Mouse (Mus musculus) neural tube, embryonic 15.5 days (tissue): ENCODE data around the gene 9230112D13Rik. TPM values are rescaled to one million over a fixed set of nuclear protein-coding genes. Genes with fewer than 3 reads are reported as not detected.

Source experiments
- ATAC-seq: fragments of 200-750 bp; cut with Nextera tagmentation; 2 replicates; pipeline ENCODE4 v1.8.0; 2017; ENCODE audit warnings: mild to moderate bottlenecking, moderate TSS enrichment, moderate library complexity; ENCODE audit not compliant: low FRiP score
- H3K27ac ChIP-seq: fragments of 300-500 bp; sonication (generic); replicated peaks from 2 replicates; pipeline ENCODE4 v1.5.1; 2015; ENCODE audit warnings: mild to moderate bottlenecking, inconsistent platforms
- H3K27me3 ChIP-seq: fragments of 300-500 bp; sonication (generic); replicated peaks from 2 replicates; pipeline ENCODE4 v1.6.1; 2015; ENCODE audit warnings: inconsistent platforms
- H3K36me3 ChIP-seq: fragments of 300-500 bp; sonication (generic); 2 replicates; pipeline ENCODE4 v1.6.1; 2015; ENCODE audit warnings: inconsistent platforms
- H3K4me1 ChIP-seq: fragments of 300-500 bp; sonication (generic); 2 replicates; pipeline ENCODE4 v1.6.1; 2015; ENCODE audit warnings: inconsistent platforms
- H3K4me2 ChIP-seq: fragments of 300-500 bp; sonication (generic); 2 replicates; pipeline ENCODE4 v1.6.1; 2015; ENCODE audit warnings: inconsistent platforms, mild to moderate bottlenecking, moderate library complexity
- H3K4me3 ChIP-seq: fragments of 300-500 bp; sonication (generic); replicated peaks from 2 replicates; pipeline ENCODE4 v1.5.1; 2015; ENCODE audit warnings: mild to moderate bottlenecking, inconsistent platforms
- H3K9ac ChIP-seq: fragments of 300-500 bp; sonication (generic); replicated peaks from 2 replicates; pipeline ENCODE4 v1.6.1; 2015; ENCODE audit warnings: mild to moderate bottlenecking, inconsistent platforms
- H3K9me3 ChIP-seq: fragments of 300-500 bp; sonication (generic); replicated peaks from 2 replicates; pipeline ENCODE4 v1.6.1; 2016; ENCODE audit warnings: inconsistent platforms
- WGBS: fragments of 180-500 bp; shearing (Covaris S2); methylation state at CpG from one replicate; pipeline ENCODE4 v1.1.7; 2015; ENCODE audit warnings: mixed read lengths; 5-methylcytosine and 5-hydroxymethylcytosine counted together
- polyA plus RNA-seq: library from polyadenylated mRNA; unstranded; fragments of >200 nt; fragmentation: Nextera tagmentation; extraction: Ambion mirVana; gene quantifications from 2 replicates; pipeline ENCODE4 v1.2.1, GENCODE M21; 2015

9230112D13Rik gene
- polyA plus RNA-seq, 1 experiment from 2014 or later, result not detected

DNA sequence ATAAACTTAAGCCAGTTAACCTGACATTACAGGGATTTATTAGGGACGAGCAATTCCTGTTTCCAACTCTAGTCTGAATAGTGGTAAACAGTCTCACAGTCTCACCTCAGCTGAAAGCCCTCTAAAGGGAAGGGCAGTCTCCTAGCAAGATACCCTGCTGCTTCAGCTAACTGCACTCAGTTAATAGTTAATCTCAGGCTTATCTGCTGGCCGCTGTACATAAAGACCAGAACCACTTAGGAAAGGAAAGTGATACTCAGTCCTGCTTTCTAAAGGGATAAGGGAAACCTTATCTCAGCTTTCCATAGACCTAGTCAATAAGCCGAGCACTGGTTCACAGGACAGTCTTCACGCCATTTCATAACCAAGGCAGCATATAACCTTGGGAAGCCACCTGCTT, 13.3 kb upstream of the 9230112D13Rik start:
- Histone ChIP-seq H3K4me1 (no peaks in the 10 kb centered on the region), H3K27me3 (no peaks in the 10 kb centered on the region), H3K4me3 (no peak overlapping the region), H3K36me3 (no peaks in the 10 kb centered on the region), H3K9ac (no peak overlapping the region), H3K4me2 (no peak overlapping the region), H3K27ac (no peak overlapping the region), H3K9me3 (no peaks in the 10 kb centered on the region)
- 51% methylated on average over 4 of the region's 4 CpGs for WGBS
- ATAC-seq, result no peak

DNA sequence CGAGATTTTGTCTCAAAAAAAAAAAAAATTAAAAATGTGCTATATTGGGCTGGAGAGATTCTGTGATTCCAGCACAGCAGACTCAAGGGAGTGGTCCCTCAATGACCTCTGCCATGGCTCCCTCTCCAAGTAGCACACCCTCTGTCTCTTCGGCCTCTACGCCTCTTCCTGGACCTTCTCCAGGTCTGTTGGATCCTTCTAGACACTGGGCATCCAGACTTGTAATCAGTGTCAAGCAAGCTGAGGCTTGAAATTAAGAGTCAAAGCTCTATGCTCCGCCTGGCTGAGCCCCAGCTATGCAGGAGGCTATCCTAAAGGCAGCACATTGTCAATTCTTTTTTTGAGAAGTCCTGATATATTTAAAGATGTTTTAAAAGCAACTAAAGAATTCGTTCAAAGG, 10.9 kb upstream of the 9230112D13Rik start:
- Histone ChIP-seq H3K4me2 (no peak overlapping the region), H3K4me3 (no peak overlapping the region), H3K4me1 (no peaks in the 10 kb centered on the region), H3K9me3 (no peaks in the 10 kb centered on the region), H3K9ac (no peak overlapping the region), H3K27ac (no peak overlapping the region), H3K27me3 (no peaks in the 10 kb centered on the region), H3K36me3 (no peaks in the 10 kb centered on the region)
- 84% methylated on average over 5 of the region's 5 CpGs for WGBS
- no peak for ATAC-seq

DNA sequence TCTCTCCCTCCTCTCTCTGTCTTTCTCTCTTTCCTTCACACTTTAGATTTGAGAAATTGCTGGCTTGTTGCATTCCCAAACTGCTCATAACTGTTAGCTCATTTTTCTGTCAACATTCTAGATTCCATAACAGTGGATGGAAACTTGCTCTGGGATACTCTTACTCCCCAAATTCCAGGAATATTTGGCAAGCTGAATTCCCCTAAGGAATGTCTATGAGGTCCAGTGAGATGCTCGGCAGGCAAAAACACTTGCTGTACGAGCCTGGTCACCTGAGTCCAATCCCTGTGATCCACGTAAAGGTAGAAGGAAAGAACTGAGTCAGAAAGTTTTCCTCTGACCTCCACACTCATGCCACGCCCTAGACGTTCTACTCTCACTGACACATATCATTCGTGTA, 9.9 kb upstream of the 9230112D13Rik start:
- WGBS, result 83% methylated on average over 6 of the region's 6 CpGs
- no peak overlapping the region for H3K4me2 ChIP-seq
- ATAC-seq, result no peak
- 0 out of 2 replicates have a peak, but pooled peaks cover 2% of the 10 kb centered on the region for H3K27me3 ChIP-seq
- H3K9me3 ChIP-seq, result no peaks in the 10 kb centered on the region
- no peaks in the 10 kb centered on the region for H3K36me3 ChIP-seq
- H3K9ac ChIP-seq, result no peak overlapping the region
- H3K4me1 ChIP-seq, result no peaks in the 10 kb centered on the region
- H3K27ac ChIP-seq, result no peak overlapping the region
- H3K4me3 ChIP-seq, result no peak overlapping the region

DNA sequence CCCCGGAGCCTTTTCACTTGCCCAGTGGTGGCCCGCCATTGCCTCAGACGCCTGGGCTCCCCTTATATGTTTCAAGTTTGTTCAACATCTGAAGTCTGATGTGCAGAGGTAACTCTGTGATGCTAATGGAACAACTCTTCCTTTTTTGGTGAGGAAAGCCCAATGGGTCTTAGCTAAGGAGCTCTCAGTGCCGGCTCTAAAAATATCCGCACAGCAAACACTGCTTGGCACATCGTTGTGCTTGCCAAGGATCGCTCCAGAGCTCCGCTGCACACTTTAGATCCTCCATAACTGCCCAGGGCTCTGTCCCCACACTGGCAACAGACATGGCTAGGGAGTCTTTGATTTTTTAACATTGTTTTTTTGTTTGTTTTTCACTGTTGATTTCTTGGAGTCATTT, 6.2 kb upstream of the 9230112D13Rik start:
- H3K9me3 ChIP-seq, result no peaks in the 10 kb centered on the region
- no peak overlapping the region for H3K4me3 ChIP-seq
- ATAC-seq, result no peak
- no peak overlapping the region for H3K27ac ChIP-seq
- H3K36me3 ChIP-seq, result no peaks in the 10 kb centered on the region
- H3K9ac ChIP-seq, result no peak overlapping the region
- H3K4me2 ChIP-seq, result no peak overlapping the region
- 0 out of 2 replicates have a peak, but pooled peaks cover 2% of the 10 kb centered on the region for H3K27me3 ChIP-seq
- H3K4me1 ChIP-seq, result no peaks in the 10 kb centered on the region
- WGBS, result 76% methylated on average over 8 of the region's 8 CpGs

DNA sequence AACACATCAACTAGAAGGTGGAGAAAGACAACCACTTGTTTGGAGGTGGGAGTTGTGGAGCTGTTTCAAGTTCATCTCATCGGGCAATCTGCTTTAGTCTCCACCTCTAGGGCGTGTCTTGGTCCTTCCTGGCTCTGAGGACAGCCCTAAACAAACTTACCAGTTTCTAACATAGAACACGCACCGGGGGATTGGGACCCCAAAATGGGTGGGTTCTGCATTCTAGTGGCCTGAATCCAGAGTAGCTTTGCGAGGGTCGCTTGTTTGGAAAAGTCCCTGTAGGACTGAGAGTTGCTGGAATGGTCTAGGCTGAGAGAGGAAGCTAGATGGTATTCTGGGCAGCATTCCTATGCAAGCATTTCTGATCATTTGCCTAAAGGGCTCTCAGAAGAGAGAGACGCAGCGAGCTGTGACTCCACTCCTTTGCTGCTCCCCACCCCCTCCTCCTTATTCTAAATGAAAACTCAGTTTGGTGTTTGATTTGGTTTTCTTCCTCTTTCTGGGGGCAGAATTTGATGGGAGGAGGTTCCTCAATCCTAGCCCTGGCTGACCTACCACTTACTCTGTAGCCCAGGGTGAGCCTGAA, 4.5 kb downstream of the 9230112D13Rik start:
- no peaks in the 10 kb centered on the region for H3K36me3 ChIP-seq
- ATAC-seq, result no peak
- H3K4me3 ChIP-seq, result no peak overlapping the region
- H3K9ac ChIP-seq, result no peak overlapping the region
- H3K4me2 ChIP-seq, result no peak overlapping the region
- H3K9me3 ChIP-seq, result no peaks in the 10 kb centered on the region
- no peaks in the 10 kb centered on the region for H3K4me1 ChIP-seq
- H3K27ac ChIP-seq, result no peak overlapping the region
- 90% methylated on average over 8 of the region's 8 CpGs for WGBS
- H3K27me3 ChIP-seq, result no peaks in the 10 kb centered on the region; the same call in 1 of the 2 replicates

DNA sequence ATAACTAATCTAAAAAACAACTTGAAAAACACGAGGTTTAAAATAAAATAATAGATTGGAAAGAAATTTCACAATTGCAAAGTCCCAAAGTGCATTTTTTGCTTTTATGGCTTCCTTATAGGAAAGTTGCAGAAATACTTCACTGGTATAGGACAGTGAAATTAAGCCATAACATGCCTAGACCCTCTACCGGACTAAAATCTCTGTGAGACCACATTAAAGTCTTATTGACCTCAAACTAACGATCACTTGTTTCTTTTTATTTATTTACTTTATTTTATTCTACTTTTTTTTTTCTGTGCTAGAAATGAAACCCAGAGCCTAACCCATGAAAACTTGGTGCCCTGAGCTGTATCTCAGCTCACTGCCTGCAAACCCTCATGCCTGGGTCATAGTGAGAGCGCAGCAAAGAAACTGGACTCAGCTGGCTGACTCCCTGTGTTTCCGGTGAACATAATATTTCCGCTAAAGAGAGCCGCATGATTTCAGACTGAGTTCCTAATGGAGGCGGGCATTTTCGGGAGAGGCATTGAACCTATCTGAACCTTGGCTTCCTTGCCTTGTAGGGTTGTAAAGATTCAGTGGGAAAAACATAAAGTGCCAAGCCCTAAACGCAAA, 5.5 kb downstream of the 9230112D13Rik start:
- no peak overlapping the region for H3K9ac ChIP-seq
- H3K36me3 ChIP-seq, result no peaks in the 10 kb centered on the region
- ATAC-seq, result no peak
- no peak overlapping the region for H3K4me3 ChIP-seq
- no peak overlapping the region for H3K27ac ChIP-seq
- H3K27me3 ChIP-seq, result no peaks in the 10 kb centered on the region; the same call in 1 of the 2 replicates
- WGBS, result 88% methylated on average over 10 of the region's 10 CpGs
- H3K4me2 ChIP-seq, result no peak overlapping the region
- H3K4me1 ChIP-seq, result no peaks in the 10 kb centered on the region
- no peaks in the 10 kb centered on the region for H3K9me3 ChIP-seq

DNA sequence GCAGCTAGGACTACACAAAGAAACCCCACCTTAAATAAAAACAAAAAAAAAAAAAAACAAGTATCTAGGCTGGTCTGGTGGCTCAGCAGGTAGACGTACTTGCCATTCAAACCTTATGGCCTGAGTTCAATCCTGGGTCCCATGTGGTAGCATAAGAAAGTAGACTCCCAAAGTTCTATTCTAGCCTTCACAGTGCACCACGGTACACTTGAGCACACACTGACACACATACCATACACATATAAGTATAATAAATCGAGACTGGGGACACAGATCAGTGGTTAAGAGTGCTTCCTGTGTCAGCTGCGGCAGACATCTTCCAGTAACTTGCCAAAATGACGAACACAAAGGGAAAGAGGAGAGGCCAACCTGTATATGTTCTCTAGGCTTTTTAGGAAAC, 6.7 kb downstream of the 9230112D13Rik start:
- Histone ChIP-seq H3K4me1 (no peaks in the 10 kb centered on the region), H3K36me3 (no peaks in the 10 kb centered on the region), H3K9me3 (no peaks in the 10 kb centered on the region), H3K4me3 (no peak overlapping the region), H3K27ac (no peak overlapping the region), H3K27me3 (no peaks in the 10 kb centered on the region; the same call in 1 of the 2 replicates), H3K9ac (no peak overlapping the region), H3K4me2 (no peak overlapping the region)
- 90% methylated on average over 5 of the region's 5 CpGs for WGBS
- no peak for ATAC-seq

DNA sequence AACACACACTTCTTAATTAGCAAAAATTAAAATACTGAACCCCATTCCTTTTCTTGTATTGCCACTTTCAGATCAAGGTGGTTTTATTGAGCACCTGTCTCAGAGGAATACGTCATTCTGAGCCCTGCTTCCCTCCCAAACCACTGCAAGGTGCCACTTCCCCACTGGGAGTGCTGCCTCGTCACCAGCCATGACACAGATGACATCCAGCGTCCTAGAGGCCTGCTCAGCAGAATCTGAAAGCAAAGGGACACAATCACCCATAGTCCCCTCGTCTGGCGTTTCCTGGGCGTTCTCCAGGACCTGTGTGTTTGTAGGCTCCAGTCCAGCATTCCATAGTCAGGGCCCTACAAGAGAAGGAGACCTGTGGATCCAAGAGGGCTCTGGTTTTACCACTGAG, 8.5 kb downstream of the 9230112D13Rik start:
- no peak overlapping the region for H3K4me3 ChIP-seq
- H3K27me3 ChIP-seq, result no peaks in the 10 kb centered on the region; the same call in 1 of the 2 replicates
- H3K4me2 ChIP-seq, result no peak overlapping the region
- no peak overlapping the region for H3K27ac ChIP-seq
- H3K4me1 ChIP-seq, result peaks cover 1% of the 10 kb centered on the region; the same call in 1 of the 2 replicates
- H3K36me3 ChIP-seq, result no peaks in the 10 kb centered on the region
- ATAC-seq, result no peak
- H3K9me3 ChIP-seq, result no peaks in the 10 kb centered on the region
- WGBS, result 48% methylated on average over 6 of the region's 6 CpGs
- H3K9ac ChIP-seq, result no peak overlapping the region

DNA sequence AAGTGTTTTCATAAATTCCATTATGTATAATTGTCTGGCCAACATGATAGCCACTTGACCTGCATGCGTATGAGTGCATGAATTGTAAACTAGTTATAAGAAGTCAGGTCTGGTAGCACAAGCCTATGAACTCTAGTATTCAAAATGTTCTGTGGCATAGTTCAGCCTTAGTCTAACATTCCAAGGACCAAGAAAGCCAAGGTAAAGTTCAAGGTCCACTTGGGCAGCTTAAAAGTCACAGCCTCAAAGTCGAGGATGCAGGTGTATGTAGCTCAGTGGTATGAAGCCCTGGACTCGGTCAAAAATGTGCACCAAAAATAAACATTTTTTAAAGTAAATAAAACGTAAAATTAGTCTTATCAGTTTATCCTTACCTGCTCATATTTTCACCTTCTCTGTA, 10.0 kb downstream of the 9230112D13Rik start:
- Histone ChIP-seq H3K36me3 (no peaks in the 10 kb centered on the region), H3K4me1 (peaks cover 13% of the 10 kb centered on the region; the same call in 1 of the 2 replicates), H3K9me3 (no peaks in the 10 kb centered on the region), H3K27me3 (no peaks in the 10 kb centered on the region; the same call in 1 of the 2 replicates), H3K4me3 (no peak overlapping the region), H3K27ac (no peak overlapping the region), H3K9ac (no peak overlapping the region), H3K4me2 (no peak overlapping the region)
- 85% methylated on average over 4 of the region's 4 CpGs for WGBS
- ATAC-seq, result no peak

DNA sequence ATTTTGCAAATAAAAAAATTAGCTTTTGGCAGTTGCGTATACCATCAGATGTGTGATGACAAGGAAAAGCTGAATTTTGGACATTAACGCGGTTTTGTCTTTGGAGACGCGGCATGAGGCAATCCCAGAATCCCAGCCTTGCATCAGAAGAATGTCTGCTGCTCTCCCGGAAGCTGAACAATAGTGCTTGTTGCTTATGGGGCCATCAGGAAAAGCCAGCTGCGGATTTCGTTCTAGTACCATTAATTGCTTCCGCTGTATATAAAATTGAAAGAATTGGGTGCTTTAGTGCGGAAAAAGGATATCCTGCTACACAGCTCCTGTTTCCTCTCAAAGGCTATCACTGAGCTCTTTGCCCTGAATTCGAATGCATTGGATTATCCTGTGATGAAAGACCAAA, 10.7 kb downstream of the 9230112D13Rik start:
- 63% methylated on average over 11 of the region's 11 CpGs for WGBS
- H3K27me3 ChIP-seq, result no peaks in the 10 kb centered on the region
- H3K4me1 ChIP-seq, result peaks cover 13% of the 10 kb centered on the region; the same call in 1 of the 2 replicates
- no peaks in the 10 kb centered on the region for H3K36me3 ChIP-seq
- H3K4me2 ChIP-seq, result no peak overlapping the region
- no peak overlapping the region for H3K4me3 ChIP-seq
- H3K9ac ChIP-seq, result no peak overlapping the region
- no peaks in the 10 kb centered on the region for H3K9me3 ChIP-seq
- no peak for ATAC-seq
- no peak overlapping the region for H3K27ac ChIP-seq

DNA sequence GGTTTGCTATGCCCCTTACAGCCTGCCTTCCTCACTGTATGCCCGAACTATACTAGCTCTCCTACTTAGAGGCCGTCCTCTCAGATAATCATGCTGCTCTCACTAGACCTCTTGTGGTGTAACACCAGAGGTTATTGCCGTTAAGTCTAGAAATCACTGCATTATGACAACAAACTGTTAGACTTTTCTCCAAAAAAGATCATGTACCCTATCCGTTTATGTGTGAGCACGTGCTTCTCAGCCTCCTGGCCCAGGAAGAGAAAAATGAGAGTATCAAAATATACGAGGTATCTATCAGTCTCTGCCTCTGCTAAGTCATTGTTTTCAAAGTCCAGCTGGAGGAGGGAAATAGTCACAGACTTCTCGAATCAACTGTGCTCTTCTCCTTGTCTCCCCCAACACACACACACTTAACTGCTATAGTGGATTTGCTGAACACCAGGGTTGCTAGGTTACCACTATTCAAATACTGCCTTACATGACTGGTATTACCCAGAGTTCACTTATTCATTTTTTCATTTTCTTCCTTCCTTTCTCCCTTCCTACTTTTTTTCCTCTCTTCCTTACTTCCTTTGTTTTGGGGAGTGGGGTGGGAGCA, 13.7 kb downstream of the 9230112D13Rik start:
- no peaks in the 10 kb centered on the region for H3K36me3 ChIP-seq
- WGBS, result 42% methylated on average over 7 of the region's 7 CpGs
- H3K4me1 ChIP-seq, result peaks cover 13% of the 10 kb centered on the region
- H3K27me3 ChIP-seq, result no peaks in the 10 kb centered on the region
- 0 out of 2 replicates have a peak overlapping the region, but pooled peaks have one; percentile 23 for H3K27ac ChIP-seq
- no peak overlapping the region for H3K9ac ChIP-seq
- no peaks in the 10 kb centered on the region for H3K9me3 ChIP-seq
- no peak overlapping the region for H3K4me3 ChIP-seq
- 0 out of 2 replicates have a peak, but pooled peaks have one; percentile 36 for ATAC-seq
- no peak overlapping the region for H3K4me2 ChIP-seq
